Mouse (Mus musculus): ENCODE measurements around the gene Zcchc9. TPM values are rescaled to one million over a fixed set of nuclear protein-coding genes. Genes with fewer than 3 reads are reported as not detected.

Gene Zcchc9
- polyA plus RNA-seq, 1 experiment: 36.8 TPM

DNA sequence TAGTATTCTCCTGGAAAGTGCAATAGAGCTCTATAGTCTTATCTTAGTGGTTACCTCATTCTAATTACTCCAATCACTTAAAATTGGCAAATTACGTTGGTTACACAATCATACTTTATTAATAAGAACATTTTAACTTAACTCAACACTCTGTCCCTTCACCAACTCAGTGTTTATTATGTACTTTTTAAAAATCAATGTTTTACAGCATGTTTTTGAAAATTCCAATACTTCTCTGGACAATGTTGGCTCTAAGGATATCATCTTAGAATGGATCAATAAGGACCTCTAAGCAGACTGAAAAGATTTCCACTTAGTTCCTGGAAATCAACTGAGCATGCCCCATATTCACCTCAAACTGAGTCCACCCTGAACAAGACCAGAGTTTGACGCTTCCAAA lies 59.1 kb downstream of the Zcchc9 start:
- H3K9me3 ChIP-seq (replicated peaks; ENCODE audit: control insufficient read depth, insufficient read depth, low read length, poor library complexity, severe bottlenecking): no peaks in the 10 kb centered on the region
- H3K36me3 ChIP-seq (ENCODE audit: control insufficient read depth, insufficient read depth, low read length, poor library complexity, severe bottlenecking): no peaks in the 10 kb centered on the region
- H3K9ac ChIP-seq (ENCODE audit: low read depth, poor library complexity, severe bottlenecking): no peak overlapping the region
- H3K27me3 ChIP-seq (ENCODE audit: control insufficient read depth, insufficient read depth, low read length, poor library complexity, severe bottlenecking): no peaks in the 10 kb centered on the region
- H3K27ac ChIP-seq (ENCODE audit: insufficient read depth, low read length): no peak overlapping the region
- TF ChIP-seq POLR2A (IDR thresholded peaks at IDR 0.05; ENCODE audit: insufficient read depth, low read length) (no peak), EP300 (IDR thresholded peaks at IDR 0.05; ENCODE audit: insufficient read depth, low read depth, low read length) (no peak), CTCF (IDR thresholded peaks at IDR 0.05; ENCODE audit: low read depth, low read length) (no peak)
- no peak overlapping the region for H3K4me3 ChIP-seq (ENCODE audit: low read depth, low read length)
- peaks cover 2% of the 10 kb centered on the region for H3K4me1 ChIP-seq (ENCODE audit: control insufficient read depth, insufficient read depth, low read length)

Other genes with a start within 250 kb of the Zcchc9 start
- gene Acot12, start 66.2 kb downstream of the Zcchc9 start, polyA plus RNA-seq (2011; ENCODE audit: insufficient read depth, insufficient read length, low read depth, missing spikeins): not detected in 2 replicates
- not detected in 2 replicates for gene Ckmt2, start 69.2 kb upstream of the Zcchc9 start, polyA plus RNA-seq (2011; ENCODE audit: insufficient read depth, insufficient read length, low read depth, missing spikeins)

All from ES-Bruce4 (cell line).